Mouse (Mus musculus): ENCODE measurements around the gene Acot7.

Gene Acot7

GRCm38 (mm10) chr4:152151451-152151965 lies 26.4 kb upstream of the Acot7 start:
- no peak for DNase-seq (ENCODE audit: low spot score)

GRCm38 (mm10) chr4:152151966-152152544 lies 25.9 kb upstream of the Acot7 start, which contains the start of gene Espn:
Gene Espn, minus strand, starts transcription at chr4:152152371.
- DNase-seq (ENCODE audit: low spot score) = peak; percentile 64

DNA sequence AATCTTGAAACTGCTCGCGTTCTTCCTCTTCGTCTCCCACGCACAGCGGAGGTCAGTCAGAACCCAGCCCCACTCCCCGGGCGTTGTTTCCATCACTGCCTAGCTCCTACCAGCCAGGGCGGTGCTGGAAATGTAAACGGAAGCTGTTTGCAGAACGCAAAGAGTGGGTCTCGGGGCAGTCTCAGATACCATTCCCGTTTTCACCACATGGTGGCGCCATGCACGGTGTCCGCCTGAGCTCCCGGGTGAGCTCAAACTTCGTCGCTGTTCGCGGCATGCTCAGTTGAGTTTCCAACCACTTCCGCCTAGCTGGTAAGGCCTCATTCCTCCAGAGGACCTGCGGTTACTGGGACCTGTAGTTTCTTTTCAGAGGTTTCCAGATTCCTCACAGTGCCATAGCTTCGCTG lies 24.2 kb upstream of the Acot7 start:
- DNase-seq (ENCODE audit: low spot score) = peak; percentile 93

DNA sequence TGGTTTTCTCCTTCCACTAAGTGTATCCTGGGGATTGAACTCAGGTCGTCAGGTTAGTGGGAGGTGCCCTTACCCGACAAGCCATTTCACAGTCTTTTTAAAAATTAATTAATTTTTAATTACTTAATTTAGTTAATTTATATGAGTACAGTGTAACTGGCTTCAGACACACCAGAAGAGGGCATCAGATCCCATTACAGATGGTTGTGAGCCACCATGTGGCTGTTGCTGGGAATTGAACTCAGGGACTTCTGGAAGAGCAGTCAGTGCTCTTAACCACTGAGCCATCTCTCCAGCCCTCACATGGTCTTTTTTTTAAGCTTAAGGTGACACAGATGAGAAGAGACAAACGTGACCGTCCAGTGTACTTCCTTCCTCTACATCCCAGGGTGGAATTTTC lies 22.9 kb upstream of the Acot7 start:
- no peak for DNase-seq (ENCODE audit: low spot score)

GRCm38 (mm10) chr4:152157779-152158584 lies 20.0 kb upstream of the Acot7 start:
- DNase-seq (ENCODE audit: low spot score) = peak; percentile 51

DNA sequence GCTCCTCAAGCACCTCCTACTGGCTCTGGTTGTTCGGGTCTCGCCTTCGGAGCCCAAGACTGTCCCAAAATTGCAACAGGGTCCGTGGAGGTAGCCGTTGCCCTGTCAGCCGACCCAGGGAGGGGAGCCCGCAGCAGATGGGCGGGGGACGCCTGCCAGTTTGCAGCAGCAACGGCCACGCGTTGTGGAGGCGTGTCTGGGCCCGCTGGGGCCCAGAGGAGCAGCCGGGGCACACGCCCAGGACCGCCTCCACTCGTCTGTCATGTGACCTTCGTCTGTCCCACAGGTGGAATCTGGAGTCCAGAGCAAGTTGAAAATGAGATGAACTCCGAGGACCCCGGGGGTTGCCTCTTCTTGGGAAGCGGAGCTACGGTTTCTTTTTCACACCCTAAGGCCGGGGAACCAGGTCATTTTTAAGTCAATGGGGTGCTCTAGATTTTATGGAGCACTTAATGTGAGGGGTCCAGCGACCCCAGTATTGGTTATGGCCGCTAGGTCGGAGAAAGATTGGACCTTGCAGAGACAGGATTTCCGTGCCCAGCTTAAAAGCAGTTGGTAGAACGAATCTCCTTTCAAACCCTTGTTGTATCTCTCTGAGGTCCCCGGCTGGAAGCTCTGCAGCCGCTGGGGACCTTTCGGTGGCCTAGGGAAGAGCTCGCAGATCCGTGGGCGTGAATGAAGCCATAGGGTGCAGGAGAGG lies 19.2 kb upstream of the Acot7 start, which contains the start of gene Hes2:
Hes2 (plus strand) TSS at position 283 of the 700 bp plus-strand sequence.
- peak; percentile 47 for DNase-seq (ENCODE audit: low spot score)

GRCm38 (mm10) chr4:152159285-152159678 lies 18.7 kb upstream of the Acot7 start:
- DNase-seq (ENCODE audit: low spot score) = no peak

GRCm38 (mm10) chr4:152160748-152161147 lies 17.2 kb upstream of the Acot7 start:
- no peak for DNase-seq (ENCODE audit: low spot score)

DNA sequence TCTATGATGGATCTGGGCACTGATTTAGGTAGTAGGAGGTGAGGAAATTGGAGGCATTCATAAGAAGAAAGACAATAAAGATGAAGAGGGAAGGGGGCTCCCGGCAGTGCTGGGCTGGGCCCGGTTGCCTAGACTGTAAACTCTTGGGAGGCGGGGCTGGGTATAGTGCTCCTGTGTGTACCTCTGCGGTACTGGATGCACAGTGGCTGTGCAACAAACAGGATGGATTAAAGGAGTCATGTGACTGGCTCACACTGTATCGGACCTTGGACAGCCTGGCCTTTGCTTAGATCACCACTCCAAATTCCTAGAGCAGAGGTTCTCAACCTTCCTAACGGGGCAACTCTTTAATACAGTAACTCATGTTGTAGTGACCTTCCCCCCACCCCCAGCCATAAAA lies 16.3 kb upstream of the Acot7 start:
- DNase-seq (ENCODE audit: low spot score) = no peak

GRCm38 (mm10) chr4:152162748-152163147 lies 15.2 kb upstream of the Acot7 start:
- no peak for DNase-seq (ENCODE audit: low spot score)

- DNase-seq (ENCODE audit: low spot score) = peak; percentile 86
Measured at GRCm38 (mm10) chr4:152165036-152165931, 12.7 kb upstream of the Acot7 start.

- DNase-seq (ENCODE audit: low spot score) = no peak
Measured at GRCm38 (mm10) chr4:152168052-152168451, 9.9 kb upstream of the Acot7 start.

DNA sequence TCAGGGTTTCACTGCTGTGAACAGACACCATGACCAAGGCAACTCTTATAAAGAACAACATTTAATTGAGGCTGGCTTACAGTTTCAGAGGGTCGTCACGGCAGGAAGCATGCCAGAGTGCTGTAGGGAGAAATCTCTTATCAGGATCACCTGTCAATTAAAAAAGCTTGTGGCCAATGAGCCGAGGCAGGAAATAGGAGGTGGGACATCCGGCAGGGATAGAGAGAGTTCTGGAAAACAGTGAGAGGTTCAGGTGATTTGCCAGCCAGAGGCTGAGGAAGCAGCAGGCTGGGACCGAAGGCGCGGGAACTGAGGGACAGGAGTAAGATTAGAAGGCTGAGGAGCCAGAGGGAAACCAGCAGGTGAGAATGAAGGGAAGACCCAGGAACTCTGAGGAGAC lies 8.8 kb upstream of the Acot7 start:
- DNase-seq (ENCODE audit: low spot score) = no peak

DNA sequence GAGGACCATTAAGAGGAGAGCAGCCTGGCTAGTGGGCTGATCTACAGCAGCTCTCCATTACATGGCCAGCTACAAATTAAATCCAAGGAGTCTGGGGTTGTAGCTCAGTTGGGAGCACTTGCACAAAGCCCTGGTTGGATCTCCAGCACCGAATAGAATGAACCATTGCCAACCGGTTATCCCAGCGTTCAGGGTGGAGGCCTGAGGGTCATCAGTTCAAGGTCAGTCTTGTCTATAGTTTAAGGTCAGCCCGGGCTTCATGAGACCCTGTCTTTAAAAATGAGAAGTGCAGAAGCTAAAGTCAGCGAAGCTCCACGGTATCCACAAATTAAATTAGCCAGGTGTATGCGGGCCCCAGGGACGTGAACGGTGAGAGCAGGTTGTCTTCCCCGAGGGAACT lies 7.6 kb upstream of the Acot7 start:
- DNase-seq (ENCODE audit: low spot score) = no peak

GRCm38 (mm10) chr4:152171543-152171942 lies 6.4 kb upstream of the Acot7 start:
- DNase-seq (ENCODE audit: low spot score) = no peak

DNA sequence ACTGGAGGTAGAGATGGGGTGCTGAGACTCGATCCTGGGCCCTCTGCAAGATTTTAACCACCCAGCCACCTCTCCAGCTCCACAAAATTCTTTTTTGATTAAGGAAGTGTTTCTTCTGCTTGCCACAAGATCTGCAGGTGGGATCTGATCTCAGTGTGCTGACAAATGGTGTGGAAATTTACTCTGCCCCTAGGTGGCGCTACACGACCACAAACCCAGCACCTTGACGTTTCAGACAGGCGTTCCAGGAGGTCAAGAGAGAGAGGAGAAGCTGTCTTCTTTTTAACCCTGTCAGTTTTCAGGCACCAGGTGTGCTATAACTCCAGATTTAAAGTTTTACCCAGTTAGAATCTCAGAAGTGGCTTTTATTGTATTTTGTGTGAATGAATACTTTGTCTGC lies 4.9 kb upstream of the Acot7 start:
- DNase-seq (ENCODE audit: low spot score) = peak; percentile 75

DNA sequence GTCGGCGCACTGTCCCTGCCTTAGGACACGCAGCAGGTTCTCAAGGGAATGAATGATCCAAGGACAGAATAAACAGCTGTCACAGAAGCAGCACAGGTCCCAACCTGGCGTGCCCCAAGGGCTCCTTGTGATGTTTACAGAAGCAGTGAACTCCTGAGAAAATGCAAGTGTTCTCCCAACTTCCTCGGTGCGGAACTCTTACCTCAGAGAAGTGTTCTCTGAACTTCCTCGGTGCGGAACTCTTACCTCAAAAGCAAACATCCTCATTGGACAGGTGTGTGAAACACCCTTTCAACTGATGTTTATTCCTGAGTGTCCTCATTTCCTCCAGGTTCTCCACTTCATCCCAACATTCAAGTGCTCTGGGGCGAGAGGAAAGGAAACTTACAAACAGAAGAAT lies 4.0 kb upstream of the Acot7 start:
- no peak for DNase-seq (ENCODE audit: low spot score)

- DNase-seq (ENCODE audit: low spot score) = no peak
Measured at GRCm38 (mm10) chr4:152176638-152177037, 1.3 kb upstream of the Acot7 start.

DNA sequence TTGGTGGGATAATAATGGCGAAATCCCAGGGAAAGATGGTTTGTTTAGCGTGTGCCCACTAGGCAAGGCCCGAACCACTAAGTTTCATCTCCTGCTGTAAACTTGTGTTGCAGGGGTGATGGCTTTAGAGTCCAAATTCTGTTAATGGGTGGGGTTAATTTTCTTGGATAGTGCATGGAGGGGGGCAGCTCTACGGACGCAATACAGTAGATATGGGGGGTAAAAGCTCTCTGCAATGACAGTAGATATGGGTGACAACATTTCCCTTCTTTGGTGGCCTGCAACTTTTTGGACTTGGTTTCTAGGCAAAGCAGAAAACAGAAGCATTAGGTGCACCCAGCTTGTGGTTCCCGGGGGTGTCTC lies 779 bp upstream of the Acot7 start:
- no peak for DNase-seq (ENCODE audit: low spot score)

GRCm38 (mm10) chr4:152178344-152178864 lies 470 bp downstream of the Acot7 start:
- peak; percentile 47 for DNase-seq (ENCODE audit: low spot score)

DNA sequence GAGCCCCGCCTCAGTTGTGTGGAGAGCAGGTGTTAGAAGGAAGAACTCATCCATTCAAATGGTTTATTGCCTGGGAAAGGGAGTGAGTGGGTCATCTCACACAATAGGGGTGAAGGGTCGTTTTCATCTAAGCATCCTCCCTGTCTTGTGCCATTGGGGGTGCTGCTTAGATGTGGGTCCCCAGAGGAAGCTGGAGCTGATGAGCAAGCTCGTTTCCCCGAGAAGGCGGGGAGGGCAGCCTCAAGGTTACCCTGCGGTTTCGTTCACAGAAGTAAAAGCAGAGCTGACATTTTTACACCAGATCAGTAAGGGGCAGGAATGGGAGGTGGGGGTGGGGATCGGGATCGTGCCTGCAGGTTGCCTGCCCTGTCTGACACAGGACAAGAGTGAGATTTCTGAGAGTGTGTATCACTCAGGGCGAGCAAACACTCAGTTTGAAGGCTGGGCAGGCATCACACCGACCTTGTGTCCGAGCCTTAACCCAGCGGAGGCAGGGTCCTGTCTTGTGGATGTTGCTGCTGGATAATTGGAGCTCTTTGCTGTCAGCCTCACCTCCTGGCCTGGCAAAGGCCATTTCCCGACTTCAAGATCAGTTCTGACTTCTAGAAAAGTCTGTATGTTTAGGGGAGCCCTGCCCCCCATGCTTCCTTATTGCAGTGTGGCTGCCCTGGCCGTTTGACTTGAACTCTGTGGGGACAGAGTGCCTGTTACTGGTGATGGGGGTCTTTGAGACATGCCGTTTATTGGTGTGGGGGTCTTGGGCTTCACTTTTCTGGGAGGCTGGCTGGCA lies 1.2 kb downstream of the Acot7 start:
- no peak for DNase-seq (ENCODE audit: low spot score)

Data from urinary bladder, postnatal 14 days (tissue).